Mouse (Mus musculus) naive thymus-derived CD4-positive, alpha-beta T cell, adult 5 months (primary cell): Measurements from ENCODE around the gene Prkcsh. TPM values are rescaled to one million over a fixed set of nuclear protein-coding genes. Genes with fewer than 3 reads are reported as not detected.

ENCODE experiments used
- polyA plus RNA-seq: library from polyadenylated mRNA; unstranded; fragments of 100-300 nt; shearing (Covaris generic); gene quantifications from one replicate; pipeline ENCODE4 v1.2.1, GENCODE M21; 2017

Prkcsh gene
- 65.6 TPM for polyA plus RNA-seq

DNA sequence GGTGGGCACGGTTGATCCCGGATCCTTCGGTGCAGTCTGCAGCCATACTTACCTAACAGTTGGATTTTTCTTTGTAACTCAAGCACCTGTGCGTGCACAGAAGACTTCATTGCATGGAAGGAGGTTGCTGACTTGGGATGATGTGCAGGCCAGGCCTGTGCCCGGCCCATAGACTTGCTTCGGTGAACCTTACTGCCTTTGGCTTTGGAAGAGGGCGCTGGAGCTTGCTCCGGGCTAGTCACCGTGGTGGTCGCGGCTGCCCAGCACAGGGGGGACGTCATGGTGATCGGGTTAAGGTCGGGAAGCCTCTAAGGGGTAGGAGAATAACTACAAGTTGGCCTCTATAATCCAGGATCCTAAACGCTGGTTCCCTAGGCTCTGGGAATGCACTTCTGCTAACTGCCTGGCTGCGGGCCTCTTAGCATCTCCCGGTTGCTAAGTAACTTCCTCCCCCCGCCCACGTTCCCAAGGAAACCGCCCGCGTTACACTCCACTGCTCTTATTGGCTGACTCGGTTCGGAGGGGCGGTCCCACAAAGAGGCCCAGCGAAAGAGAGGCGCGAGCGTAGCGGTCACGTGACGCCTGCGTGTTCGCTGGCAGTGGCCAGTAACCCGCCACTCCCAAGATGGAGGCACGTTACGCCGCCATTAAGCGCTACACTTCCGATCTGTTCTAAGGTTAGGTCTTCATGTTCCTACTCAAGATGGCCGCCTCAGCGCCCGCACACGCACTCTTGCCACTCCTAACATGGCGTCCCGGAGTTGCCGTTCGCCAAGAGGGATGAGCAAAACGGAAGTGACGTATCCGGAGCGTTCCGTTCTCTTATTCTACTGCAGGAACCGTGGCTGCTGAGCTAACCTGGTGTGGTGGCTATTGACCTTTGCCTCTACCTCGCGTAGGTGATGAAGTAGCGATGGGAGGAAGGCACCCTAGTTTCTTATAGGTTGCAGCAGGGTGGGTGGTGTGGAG, at the start of gene Prkcsh, which contains the start of gene Ccdc151:
Gene Prkcsh (plus strand): TSS at position 613 of the 969 bp plus-strand sequence.
Gene Ccdc151 (minus strand): TSS at position 441 of the 969 bp plus-strand sequence.

GRCm38 (mm10) chr9:21955570-21956281, 46.9 kb upstream of the Prkcsh start, which contains the start of gene Swsap1:
Swsap1 (plus strand) TSS chr9:21955755.

DNA sequence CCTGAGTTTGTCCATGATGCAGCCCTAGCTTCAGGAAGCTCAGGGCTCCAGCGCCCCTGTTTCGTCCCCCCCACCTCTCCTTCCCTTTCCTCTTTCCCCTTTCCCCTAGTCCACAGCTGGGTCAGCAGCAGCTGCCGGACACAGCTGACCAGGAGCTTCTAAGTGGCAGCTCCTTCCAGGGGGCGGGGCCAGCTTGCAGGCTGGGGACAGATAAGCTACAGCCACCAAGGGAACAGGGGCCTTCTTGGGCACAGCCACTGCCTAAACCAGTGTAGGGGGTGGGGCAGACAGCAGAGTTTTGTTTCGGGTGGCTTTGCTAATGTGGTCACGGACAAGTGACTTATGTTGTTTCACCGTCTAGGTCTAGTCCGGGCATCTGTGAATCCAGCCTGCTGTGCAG, 39.2 kb upstream of the Prkcsh start, which contains the start of gene Epor:
Gene Epor (minus strand): TSS at position 90 of the 400 bp plus-strand sequence.

DNA sequence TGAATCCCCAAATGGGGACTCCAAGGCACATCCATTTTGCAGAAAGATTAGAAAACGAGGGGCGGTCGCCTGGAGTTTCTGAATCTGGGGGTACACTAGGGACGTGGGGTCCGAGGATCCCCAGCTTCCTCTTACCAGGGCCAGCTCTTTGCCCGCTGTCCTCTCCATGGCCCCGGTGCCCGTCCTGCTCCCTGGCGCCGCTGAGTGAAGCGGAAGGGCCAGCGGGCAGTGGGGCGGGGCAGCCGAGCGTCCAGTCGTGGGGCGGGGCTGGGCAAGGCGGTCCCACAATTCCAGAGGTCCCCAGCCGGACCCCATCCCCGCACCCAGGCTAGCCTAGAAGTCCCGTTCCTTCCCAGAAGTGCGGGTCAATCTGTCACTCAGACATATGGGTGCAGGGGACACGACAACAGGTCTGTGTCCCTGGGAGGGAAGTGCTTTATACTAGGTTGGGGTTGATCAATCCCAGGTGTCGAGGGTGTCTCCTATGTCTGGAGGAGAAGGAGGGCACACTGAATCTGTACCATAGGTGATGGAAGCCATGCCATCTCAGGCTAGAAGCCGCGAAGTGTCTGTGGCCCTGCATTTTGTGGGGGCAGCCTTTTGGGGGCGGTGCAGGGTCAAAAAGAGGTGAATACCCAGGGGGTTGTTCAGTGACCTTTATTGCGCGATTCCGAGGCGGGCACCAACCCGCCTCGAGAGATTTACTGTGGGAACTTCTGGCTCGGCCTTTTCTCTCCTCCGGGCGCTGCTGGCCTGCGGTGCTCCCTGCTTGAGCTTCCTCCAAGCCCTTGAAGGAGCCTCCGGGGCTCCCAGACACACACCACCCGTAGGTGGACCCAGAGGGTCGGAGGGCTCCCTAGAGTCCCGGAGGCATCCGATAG, 13.1 kb upstream of the Prkcsh start, which contains the start of gene Rgl3:
Gene Rgl3 (minus strand): TSS at position 217 of the 881 bp plus-strand sequence.

DNA sequence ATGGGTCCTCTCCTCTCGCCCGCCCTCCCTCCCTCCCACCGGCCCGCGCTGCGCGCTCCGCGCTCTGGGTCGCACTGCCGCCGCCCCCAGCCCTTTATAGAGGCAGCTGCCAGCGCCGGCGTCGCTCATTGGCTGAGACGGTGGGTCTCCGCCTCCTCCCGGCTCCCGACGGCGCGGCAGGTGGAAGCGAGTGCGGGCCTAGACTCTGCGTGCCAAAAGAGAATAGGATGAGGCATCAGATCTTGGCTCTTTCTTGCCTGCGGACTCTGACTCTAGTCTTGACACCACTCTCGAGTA, 49.3 kb downstream of the Prkcsh start, which contains the start of gene Elavl3:
Gene Elavl3 (minus strand): TSS at position 66 of the 297 bp plus-strand sequence.

Other genes starting within 250 kb of the Prkcsh start
- 0.77 TPM for gene Spc24, start 242.5 kb upstream of the Prkcsh start, polyA plus RNA-seq
- gene Kank2, start 204.1 kb upstream of the Prkcsh start, polyA plus RNA-seq: 0.06 TPM
- not detected for gene Angptl8, start 167.3 kb upstream of the Prkcsh start, polyA plus RNA-seq
- gene Dock6, start 150.2 kb upstream of the Prkcsh start, polyA plus RNA-seq: 1.3 TPM
- 9.3 TPM for gene Rab3d, start 84.6 kb upstream of the Prkcsh start, polyA plus RNA-seq
- gene Ccdc159, start 75.3 kb upstream of the Prkcsh start, polyA plus RNA-seq: not detected
- not detected for gene Tmem205, start 75.2 kb upstream of the Prkcsh start, polyA plus RNA-seq
- gene Plppr2, start 65.8 kb upstream of the Prkcsh start, polyA plus RNA-seq: 0.40 TPM
- gene Swsap1, start 47.1 kb upstream of the Prkcsh start, polyA plus RNA-seq: 5.6 TPM
- not detected for gene Epor, start 39.3 kb upstream of the Prkcsh start, polyA plus RNA-seq
- not detected for gene Rgl3, start 13.4 kb upstream of the Prkcsh start, polyA plus RNA-seq
- gene Ccdc151, start 172 bp upstream of the Prkcsh start, polyA plus RNA-seq: not detected
- gene Elavl3, start 49.2 kb downstream of the Prkcsh start, polyA plus RNA-seq: not detected
- not detected for gene Gm49318, start 68.5 kb downstream of the Prkcsh start, polyA plus RNA-seq
- gene Zfp653, start 68.6 kb downstream of the Prkcsh start, polyA plus RNA-seq: 32.1 TPM
- 39.9 TPM for gene Ecsit, start 82.6 kb downstream of the Prkcsh start, polyA plus RNA-seq
- gene Cnn1, start 96.4 kb downstream of the Prkcsh start, polyA plus RNA-seq: not detected
- 22.8 TPM for gene Elof1, start 114.4 kb downstream of the Prkcsh start, polyA plus RNA-seq
- 256 TPM for gene Acp5, start 132.9 kb downstream of the Prkcsh start, polyA plus RNA-seq
- 14.0 TPM for gene Pigyl, start 154.0 kb downstream of the Prkcsh start, polyA plus RNA-seq
- not detected for gene Zfp872, start 185.3 kb downstream of the Prkcsh start, polyA plus RNA-seq
- 68.4 TPM for gene Zfp809, start 222.9 kb downstream of the Prkcsh start, polyA plus RNA-seq